Mouse (Mus musculus): Measurements from ENCODE around the gene Nsl1. TPM values are rescaled to one million over a fixed set of nuclear protein-coding genes. Genes with fewer than 3 reads are reported as not detected.
"Not testable (repeated sequence)": the region's sequence is repeated elsewhere in the genome, so short reads cannot be mapped to it uniquely, and the experiment has no call there.

Gene Nsl1
- 1 to 10 TPM; 1.6 to 3.7 TPM for polyA plus RNA-seq (2017; shearing (Covaris generic))

DNA sequence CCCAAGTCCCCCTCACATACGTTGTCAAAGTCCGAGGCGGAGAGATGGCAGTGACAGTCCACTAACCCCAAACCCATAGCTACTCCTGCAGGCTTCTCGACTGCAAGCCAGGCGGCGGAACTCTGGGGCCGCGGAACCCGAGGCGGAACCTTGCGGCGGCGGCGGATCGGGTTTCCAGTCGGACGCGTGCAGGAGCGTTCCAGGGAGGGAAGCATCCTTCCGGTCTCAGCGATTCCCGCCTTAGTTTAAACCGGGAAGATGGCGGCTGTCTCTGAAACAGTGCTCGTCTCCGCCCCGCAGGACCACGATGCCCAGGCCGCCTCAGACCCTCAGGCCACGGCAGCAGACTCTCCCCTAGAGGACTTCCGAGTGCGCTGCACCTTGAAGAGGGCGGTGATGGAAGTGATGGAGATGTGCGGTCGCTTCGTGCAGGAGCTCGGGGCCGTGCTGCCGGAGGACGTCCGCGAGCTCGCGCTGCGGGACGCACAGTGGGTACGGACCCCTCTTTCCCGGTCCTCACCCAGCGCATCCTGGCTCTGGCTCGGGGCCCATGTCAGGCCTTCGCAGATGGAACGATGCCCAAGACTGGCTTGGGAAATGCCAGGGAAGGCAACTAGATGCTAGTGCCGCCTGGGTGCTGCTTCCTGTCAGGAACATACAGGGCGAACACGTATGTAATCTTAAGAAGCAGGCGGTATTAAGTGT lies at the start of gene Nsl1, which contains the start of gene Tatdn3:
Gene Nsl1, plus strand, starts transcription at position 232 of the 705 bp plus-strand sequence.
Gene Tatdn3, minus strand, starts transcription at position 152 of the 705 bp plus-strand sequence.
- ATAC-seq, result peak; percentile 94

DNA sequence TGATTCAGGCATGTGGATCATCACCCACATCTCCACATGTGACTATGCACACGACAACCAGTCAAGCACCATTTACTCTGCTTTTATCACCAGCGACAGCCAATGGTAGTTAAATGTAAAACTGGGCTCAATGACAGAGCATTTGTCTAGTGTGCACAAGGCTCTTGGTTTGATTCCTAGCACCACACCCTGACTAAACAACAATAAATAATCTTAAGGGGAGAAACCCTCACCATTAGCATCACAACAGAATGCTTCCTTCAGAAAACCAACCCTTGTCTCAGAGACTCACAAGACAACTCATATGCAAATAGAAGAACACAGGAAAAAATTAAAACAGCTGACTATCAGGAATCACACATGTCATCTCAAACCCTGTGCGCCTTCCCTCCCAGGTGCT lies 48.5 kb upstream of the Nsl1 start:
- no peak for ATAC-seq

GRCm38 (mm10) chr1:191019803-191020202 lies 43.0 kb upstream of the Nsl1 start:
- ATAC-seq, result no peak

DNA sequence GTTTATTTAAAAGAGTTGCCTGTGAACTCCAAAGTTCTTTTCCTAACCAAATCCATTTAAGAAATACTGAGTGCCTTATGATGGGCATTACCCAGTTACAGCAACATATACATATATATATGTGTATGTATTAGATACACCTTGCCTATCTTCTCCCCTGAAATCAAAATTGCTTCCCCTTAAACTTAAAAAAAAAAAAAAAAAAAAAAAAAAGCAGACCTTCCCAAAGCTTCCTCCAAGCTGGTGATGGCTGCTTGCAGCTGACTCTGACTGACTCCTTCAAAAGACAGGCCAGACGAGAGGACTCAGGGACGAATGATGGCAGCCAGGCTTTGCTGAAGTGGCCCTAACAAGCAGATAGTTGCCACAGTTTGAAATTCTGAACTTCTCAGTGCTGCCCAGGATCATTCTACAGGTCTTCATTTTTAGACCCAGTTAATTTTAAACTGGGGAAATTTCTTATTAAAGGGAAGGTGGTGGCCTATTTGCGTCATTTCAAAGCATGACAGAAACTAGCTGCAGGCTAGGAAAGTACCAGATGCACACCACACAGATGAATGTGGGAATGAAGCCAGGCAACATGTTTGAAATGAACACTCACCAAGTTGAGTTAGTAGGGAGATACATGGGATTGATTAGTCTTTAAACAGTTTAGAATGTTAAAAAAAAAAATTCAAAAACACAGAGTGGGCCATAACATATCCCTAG lies 42.4 kb upstream of the Nsl1 start:
- no peak for ATAC-seq

DNA sequence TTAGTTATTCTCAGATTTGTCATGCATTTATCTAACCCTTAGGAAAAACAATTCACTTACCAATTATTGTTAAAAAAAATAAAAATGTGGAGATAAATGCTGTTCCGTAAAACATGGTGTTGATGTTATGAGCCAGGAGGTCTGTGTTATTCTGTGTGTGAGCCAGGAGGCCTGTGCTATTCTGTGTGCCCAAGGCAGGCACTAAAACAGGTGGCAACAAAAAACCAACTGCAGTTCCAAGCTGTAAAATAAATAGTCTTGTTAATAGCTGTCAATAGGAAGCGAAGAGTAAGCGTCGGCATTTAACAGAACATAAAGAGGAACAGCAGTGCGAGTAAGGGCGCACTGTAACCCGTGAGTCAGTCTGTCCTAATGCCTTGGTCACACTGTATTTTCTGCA lies 41.8 kb upstream of the Nsl1 start:
- no peak for ATAC-seq

DNA sequence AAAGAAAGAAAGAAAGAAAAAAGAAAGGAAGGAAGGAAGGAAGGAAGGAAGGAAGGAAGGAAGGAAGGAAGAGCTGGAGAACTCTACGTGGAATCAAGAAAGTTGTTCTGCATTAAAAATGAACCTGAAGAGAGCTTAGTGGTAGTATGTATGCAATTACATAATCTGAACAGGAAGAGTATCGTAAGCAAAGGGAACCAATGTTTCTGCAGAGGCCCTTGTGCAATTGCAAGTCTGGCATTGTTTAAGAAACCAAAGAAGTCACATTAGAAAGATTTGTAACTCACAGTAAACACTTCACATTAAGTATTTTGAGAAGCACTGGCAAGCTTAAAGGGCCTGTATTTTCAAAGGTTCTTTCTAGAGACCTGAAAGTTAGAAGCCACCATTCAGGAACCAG lies 39.7 kb upstream of the Nsl1 start:
- ATAC-seq, result no peak

GRCm38 (mm10) chr1:191023806-191024205 lies 39.0 kb upstream of the Nsl1 start:
- not testable (repeated sequence) for ATAC-seq

DNA sequence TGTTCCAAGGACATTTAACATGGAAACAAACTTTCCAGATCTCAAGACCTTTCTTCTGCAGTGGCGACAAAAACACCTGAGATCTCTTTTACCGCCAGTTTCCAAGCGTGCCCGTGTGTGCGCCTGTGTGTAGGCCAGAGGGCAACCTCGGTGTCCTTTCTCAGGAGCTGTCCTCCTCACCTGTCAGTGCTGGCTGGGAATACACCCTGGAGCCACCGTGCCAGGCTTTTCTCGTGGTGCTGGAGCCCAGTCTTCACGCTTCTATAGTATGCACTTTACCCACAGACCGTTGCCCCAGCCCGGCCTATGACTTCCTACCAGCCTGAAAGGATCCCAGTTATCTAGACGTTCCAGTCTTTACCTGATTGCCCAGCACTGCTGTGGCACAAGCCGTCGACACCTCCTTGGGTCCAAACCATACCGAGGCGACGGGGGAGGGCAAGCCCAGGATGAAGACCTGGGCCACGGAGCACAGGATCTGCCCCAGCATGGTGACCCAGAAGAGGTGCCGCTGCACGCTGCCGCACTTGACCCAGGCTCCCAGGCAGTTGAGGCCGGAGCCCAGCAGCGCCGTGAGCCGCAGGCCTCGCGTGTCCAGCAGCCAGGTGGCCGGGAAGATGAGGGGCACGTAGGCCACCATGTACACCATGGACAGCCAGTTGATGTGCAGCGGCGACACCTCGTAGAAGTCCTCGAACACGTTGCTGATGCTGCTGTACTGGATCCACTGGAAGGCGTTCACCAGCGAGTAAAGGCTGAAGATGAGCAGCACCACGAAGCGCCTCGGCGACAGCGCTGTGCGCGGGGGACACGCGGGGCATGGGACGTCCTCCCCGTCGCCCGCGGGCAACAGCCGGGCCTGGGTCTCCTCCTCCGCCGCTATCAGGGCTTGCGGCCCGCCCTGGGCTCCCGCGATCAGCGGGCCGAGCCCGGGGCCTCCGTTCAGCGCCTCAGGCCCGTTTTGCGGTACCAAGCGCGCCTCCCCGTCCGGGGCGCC lies 37.5 kb upstream of the Nsl1 start:
- peak; percentile 13 for ATAC-seq

DNA sequence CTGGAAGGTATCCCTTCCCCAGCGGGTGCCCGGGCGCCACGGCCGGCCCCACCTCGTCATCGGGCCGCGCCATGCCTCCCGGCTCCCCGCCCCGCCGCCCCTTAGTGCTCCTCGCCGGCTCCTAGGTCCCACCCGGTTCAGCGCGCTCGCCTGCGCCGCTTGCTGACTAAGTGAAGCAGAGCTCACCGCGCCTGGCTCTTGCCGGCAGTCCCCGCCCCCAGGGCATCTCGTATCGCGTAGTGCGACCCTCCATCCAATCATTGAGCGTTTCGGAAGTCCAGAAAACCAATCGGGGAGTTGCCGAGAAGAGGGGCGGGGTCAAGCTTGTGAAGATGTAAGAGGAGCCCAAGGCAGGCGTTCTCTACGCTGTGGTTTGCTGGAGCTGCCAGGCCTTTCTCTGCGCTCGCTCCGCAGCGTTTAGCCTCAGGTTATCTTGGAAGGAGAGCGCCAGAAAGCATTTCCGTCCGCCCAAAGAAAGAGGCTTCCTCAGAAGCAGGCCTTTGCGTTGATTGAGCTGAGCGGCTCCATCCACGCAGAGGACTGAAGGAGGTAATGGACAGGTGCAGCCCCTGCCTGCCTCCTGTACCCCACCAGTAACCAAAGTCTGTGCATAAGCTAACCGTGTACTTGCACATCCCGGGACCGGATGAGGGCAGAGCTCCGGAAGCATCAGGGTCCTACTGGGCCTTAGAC lies 36.6 kb upstream of the Nsl1 start, which contains the start of gene Flvcr1:
Gene Flvcr1, minus strand, starts transcription at position 138 of the 693 bp plus-strand sequence.
- peak; percentile 95 for ATAC-seq

GRCm38 (mm10) chr1:191030182-191030581 lies 32.6 kb upstream of the Nsl1 start:
- no peak for ATAC-seq

GRCm38 (mm10) chr1:191030922-191031425 lies 31.8 kb upstream of the Nsl1 start:
- ATAC-seq, result not testable (repeated sequence)

GRCm38 (mm10) chr1:191035649-191036048 lies 27.2 kb upstream of the Nsl1 start:
- ATAC-seq, result no peak

DNA sequence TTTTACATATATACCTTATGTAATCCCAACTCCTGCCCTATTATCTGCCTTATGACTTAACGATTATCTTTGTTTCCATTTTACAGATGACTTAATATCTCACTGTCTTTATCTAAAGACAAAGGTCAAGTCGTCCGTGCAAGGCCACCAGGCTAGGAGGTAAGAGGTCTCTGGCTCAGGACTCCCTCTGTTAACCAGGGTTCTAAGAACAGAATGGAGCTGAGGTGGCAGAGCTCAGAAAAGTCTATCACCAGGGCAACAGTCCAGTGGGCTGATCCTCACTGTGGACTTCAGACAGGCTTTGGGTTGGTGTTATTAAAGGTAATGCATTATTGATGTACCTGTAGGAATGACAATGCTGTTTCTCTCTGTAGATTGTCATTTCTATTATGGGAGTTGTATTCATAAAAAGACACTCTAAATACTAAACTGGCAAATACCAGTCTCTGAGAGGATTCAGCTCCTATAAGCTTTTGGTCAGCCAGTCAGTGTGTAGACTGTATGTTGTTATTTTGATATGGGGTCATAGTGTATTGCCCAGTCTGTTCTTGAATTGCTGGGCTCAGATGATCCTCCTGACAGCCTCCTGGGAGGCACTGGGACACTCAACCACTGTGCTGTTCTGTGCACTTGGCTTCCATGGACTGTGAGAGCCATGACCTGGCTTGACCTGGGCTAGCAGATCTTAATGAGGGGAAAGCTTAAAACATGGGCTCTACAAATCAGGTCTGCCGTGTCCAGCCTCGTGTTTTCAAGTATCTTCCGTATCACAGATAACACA lies 26.1 kb upstream of the Nsl1 start, which contains the start of gene Spata45:
Gene Spata45, plus strand, starts transcription at position 86 of the 781 bp plus-strand sequence.
- ATAC-seq, result no peak

- ATAC-seq, result no peak
These were observed 24.8 kb upstream of the Nsl1 start for GRCm38 (mm10) chr1:191037999-191038398.

GRCm38 (mm10) chr1:191041352-191041751 lies 21.5 kb upstream of the Nsl1 start:
- no peak for ATAC-seq

DNA sequence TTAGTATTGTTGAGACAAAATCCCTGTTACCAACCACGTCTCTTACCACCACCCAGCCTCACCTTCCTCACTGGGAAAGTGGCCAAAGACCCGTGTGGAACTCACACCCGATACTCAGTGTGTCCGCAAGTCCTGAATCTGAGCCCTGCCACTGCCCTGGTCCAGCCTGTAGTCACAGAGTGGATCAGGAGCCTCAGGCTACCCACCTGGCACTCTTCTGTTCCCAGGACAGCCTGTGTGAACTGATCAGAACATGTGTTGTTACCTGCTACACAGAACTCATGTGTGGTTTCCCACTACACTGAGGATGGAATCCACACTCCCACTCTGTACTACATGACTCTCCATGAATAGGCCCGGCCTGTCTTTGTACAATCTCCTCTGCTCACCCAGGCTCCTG lies 20.7 kb upstream of the Nsl1 start:
- ATAC-seq, result no peak

- ATAC-seq, result no peak
These were observed 20.1 kb upstream of the Nsl1 start for GRCm38 (mm10) chr1:191042688-191043087.

DNA sequence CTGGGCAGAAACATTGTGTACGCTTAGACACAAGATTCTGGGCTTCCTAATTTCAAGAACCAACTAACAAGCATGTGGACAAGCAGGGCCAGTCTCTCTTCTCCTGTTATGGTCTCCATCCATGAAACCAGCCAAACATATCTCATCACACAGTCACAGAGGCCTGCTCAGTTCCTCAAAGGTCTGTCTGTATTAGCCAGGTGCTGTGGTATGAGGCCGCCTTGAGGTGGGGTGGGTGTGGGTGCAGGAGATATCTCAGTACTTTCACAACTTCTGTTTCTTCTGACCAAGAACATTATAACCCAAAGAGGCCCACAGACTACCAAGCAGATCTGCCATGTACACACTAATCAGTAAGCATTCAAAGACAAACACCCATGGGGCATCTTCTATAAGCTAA lies 17.5 kb upstream of the Nsl1 start:
- ATAC-seq, result no peak

DNA sequence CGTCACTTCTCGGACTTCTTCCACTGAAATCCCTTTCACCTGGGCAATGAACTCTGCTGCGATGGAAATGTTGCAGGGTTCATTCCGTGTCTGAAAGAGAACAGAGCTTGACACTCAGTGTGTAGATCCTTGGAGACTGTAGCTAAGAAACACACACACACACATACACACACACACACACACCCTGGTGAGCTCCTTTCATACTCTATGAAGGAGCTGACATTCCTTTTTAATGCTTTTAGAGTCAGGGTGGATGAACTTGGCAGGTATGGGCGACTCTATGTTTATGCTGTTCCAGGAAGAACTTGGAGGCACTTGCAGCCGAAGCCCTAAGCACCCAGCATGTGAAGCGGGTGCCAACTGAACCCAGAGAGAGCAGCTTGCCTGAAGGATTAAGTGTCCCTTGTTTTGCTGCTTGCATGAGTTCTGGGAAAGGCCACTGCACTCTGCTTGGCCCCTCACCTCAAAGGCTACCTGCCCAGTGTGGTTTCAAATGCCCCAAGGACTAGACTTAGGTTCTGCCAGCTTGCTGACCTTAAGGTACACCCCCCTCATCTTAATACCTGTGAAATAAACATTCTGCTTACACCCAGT lies 16.5 kb upstream of the Nsl1 start:
- ATAC-seq, result no peak

DNA sequence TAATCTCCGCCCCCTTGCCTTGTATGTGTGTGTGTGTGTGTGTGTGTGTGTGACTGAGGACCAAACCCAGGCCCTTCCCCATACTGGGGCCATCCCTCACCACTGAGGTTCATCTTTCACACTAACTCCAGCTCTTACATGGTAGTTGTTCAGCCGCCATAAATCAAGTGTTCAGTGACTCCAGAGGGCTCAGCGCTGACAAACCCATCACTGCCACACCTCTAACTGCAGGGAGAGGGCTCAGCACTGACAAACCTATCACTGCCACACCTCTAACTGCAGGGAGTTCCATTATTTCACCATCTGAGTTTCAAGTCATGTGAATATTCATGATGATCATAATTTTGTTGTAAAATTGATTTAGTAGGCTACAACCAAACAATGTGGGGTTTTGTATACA lies 9.3 kb upstream of the Nsl1 start:
- no peak for ATAC-seq

All from CD4-positive, CD25-positive, alpha-beta regulatory T cell, adult 4 months (primary cell).